Mouse (Mus musculus): ENCODE results near the gene Plcd3.

DNA sequence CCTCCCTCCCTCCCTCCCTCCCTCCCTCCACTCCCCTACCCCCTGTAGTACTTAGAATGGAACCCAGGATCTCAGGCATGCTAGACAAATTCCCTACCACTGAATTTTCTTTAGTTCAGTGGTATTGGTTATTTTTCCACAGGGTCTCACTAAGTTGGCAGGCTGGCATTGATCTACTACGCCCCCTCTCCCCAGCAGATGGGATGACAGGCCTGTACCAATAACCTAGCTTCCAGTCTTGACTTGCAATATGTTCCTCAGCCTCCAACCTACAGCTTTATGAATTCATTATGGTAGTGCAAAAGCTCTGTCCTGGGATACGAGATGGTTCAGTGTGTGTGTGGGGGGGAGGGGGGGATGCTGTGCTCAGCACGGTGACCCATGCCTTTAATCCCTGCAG is 77.5 kb downstream of the Plcd3 start:
- TF ChIP-seq CTCF (IDR thresholded peaks at IDR 0.05; ENCODE audit: insufficient read depth, low read depth, low read length) (no peak), POLR2A (IDR thresholded peaks at IDR 0.05; ENCODE audit: insufficient read depth, low read depth, low read length) (no peak)
